Mouse (Mus musculus) heart, embryonic 10.5 days (tissue): ENCODE measurements at regions not wholly inside any gene's neighbourhood (a gene's known extent, or its start where the extent isn't known, plus 50 kb on each side); places are given as distances from the start of the nearest gene placed in this dataset.

Source experiments
- DNase-seq: peaks from one replicate; pipeline ENCODE4 v3.0.0-alpha.2; 2017; ENCODE audit warnings: low spot score
- H3K27ac ChIP-seq: fragments of 300-500 bp; sonication (generic); 2 replicates; pipeline ENCODE4 v1.5.1; 2016; ENCODE audit warnings: mild to moderate bottlenecking
- H3K27me3 ChIP-seq: fragments of 300-500 bp; sonication (generic); 2 replicates; pipeline ENCODE4 v1.6.1; 2016; ENCODE audit warnings: mild to moderate bottlenecking; ENCODE audit not compliant: poor library complexity, insufficient read depth, severe bottlenecking
- H3K36me3 ChIP-seq: fragments of 300-500 bp; sonication (generic); 2 replicates; pipeline ENCODE4 v1.6.1; 2016; ENCODE audit warnings: mild to moderate bottlenecking, moderate library complexity
- H3K4me1 ChIP-seq: fragments of 300-500 bp; sonication (generic); 2 replicates; pipeline ENCODE4 v1.6.1; 2016; ENCODE audit warnings: mild to moderate bottlenecking
- H3K4me3 ChIP-seq: fragments of 300-500 bp; sonication (generic); 2 replicates; pipeline ENCODE4 v1.5.1; 2016; ENCODE audit warnings: mild to moderate bottlenecking, moderate library complexity
- H3K9me3 ChIP-seq: fragments of 300-500 bp; sonication (generic); 2 replicates; pipeline ENCODE4 v1.6.1; 2016; ENCODE audit warnings: mild to moderate bottlenecking, moderate library complexity
- WGBS: fragments of 180-500 bp; shearing (Covaris S2); methylation state at CpG from one replicate; pipeline ENCODE4 v1.1.7; 2016; 5-methylcytosine and 5-hydroxymethylcytosine counted together

- no peak overlapping the region for H3K27ac ChIP-seq
- H3K27me3 ChIP-seq, result no peaks in the 10 kb centered on the region
- peaks cover 16% of the 10 kb centered on the region for H3K4me1 ChIP-seq
- 52% methylated on average over 3 of the region's 3 CpGs for WGBS
- H3K36me3 ChIP-seq, result no peaks in the 10 kb centered on the region
- H3K9me3 ChIP-seq, result no peaks in the 10 kb centered on the region
- no peak for DNase-seq
- no peak overlapping the region for H3K4me3 ChIP-seq
Observed at GRCm38 (mm10) chr12:25242369-25242768, 145.4 kb upstream of the Id2 start.

GRCm38 (mm10) chr12:25241675-25242074, 144.7 kb upstream of the Id2 start:
- Histone ChIP-seq H3K27ac (no peak overlapping the region), H3K4me1 (peaks cover 16% of the 10 kb centered on the region), H3K27me3 (no peaks in the 10 kb centered on the region), H3K36me3 (no peaks in the 10 kb centered on the region), H3K9me3 (no peaks in the 10 kb centered on the region), H3K4me3 (no peak overlapping the region)
- DNase-seq, result no peak
- WGBS, result 85% methylated on average over 3 of the region's 3 CpGs

GRCm38 (mm10) chr12:25240796-25241195, 143.9 kb upstream of the Id2 start:
- Histone ChIP-seq H3K27me3 (no peaks in the 10 kb centered on the region), H3K4me3 (no peak overlapping the region), H3K4me1 (peaks cover 13% of the 10 kb centered on the region), H3K9me3 (no peaks in the 10 kb centered on the region), H3K27ac (no peak overlapping the region), H3K36me3 (no peaks in the 10 kb centered on the region)
- WGBS, result 71% methylated on average over 3 of the region's 3 CpGs
- no peak for DNase-seq

GRCm38 (mm10) chr12:25240142-25240541, 143.2 kb upstream of the Id2 start:
- no peak overlapping the region for H3K4me3 ChIP-seq
- no peaks in the 10 kb centered on the region for H3K36me3 ChIP-seq
- H3K9me3 ChIP-seq, result no peaks in the 10 kb centered on the region
- H3K27me3 ChIP-seq, result no peaks in the 10 kb centered on the region
- DNase-seq, result no peak
- WGBS, result 34% methylated on average over 12 of the region's 12 CpGs
- H3K4me1 ChIP-seq, result peaks cover 9% of the 10 kb centered on the region
- H3K27ac ChIP-seq, result peak overlapping the region; percentile 75

GRCm38 (mm10) chr12:25235071-25235470, 138.1 kb upstream of the Id2 start:
- Histone ChIP-seq H3K27ac (no peak overlapping the region), H3K9me3 (no peaks in the 10 kb centered on the region), H3K27me3 (no peaks in the 10 kb centered on the region), H3K4me3 (no peak overlapping the region), H3K36me3 (no peaks in the 10 kb centered on the region), H3K4me1 (peaks cover 25% of the 10 kb centered on the region)
- WGBS, result 38% methylated on average over 8 of the region's 8 CpGs
- no peak for DNase-seq

- Histone ChIP-seq H3K27me3 (no peaks in the 10 kb centered on the region), H3K9me3 (no peaks in the 10 kb centered on the region), H3K36me3 (no peaks in the 10 kb centered on the region), H3K4me3 (no peak overlapping the region), H3K27ac (no peak overlapping the region), H3K4me1 (peaks cover 20% of the 10 kb centered on the region)
- no peak for DNase-seq
- 66% methylated on average over 3 of the region's 3 CpGs for WGBS
Observed at GRCm38 (mm10) chr12:25234636-25235035, 137.7 kb upstream of the Id2 start.

GRCm38 (mm10) chr12:25233027-25233535, 136.1 kb upstream of the Id2 start:
- no peaks in the 10 kb centered on the region for H3K9me3 ChIP-seq
- no peaks in the 10 kb centered on the region for H3K27me3 ChIP-seq
- H3K4me3 ChIP-seq, result no peak overlapping the region
- H3K27ac ChIP-seq, result peak overlapping the region; percentile 53
- no peaks in the 10 kb centered on the region for H3K36me3 ChIP-seq
- DNase-seq, result no peak
- peaks cover 20% of the 10 kb centered on the region for H3K4me1 ChIP-seq
- 44% methylated on average over 4 of the region's 4 CpGs for WGBS

GRCm38 (mm10) chr12:25232358-25233026, 135.6 kb upstream of the Id2 start:
- Histone ChIP-seq H3K27me3 (no peaks in the 10 kb centered on the region), H3K4me1 (peaks cover 20% of the 10 kb centered on the region), H3K36me3 (no peaks in the 10 kb centered on the region), H3K4me3 (no peak overlapping the region), H3K27ac (peak overlapping the region; percentile 53), H3K9me3 (no peaks in the 10 kb centered on the region)
- WGBS, result 67% methylated on average over 5 of the region's 5 CpGs
- no peak for DNase-seq

- no peak overlapping the region for H3K4me3 ChIP-seq
- H3K27ac ChIP-seq, result no peak overlapping the region
- no peaks in the 10 kb centered on the region for H3K9me3 ChIP-seq
- no peak for DNase-seq
- 0 out of 2 replicates have a peak, but pooled peaks cover 3% of the 10 kb centered on the region for H3K27me3 ChIP-seq
- H3K4me1 ChIP-seq, result peaks cover 20% of the 10 kb centered on the region
- H3K36me3 ChIP-seq, result no peaks in the 10 kb centered on the region
- 69% methylated on average over 2 of the region's 2 CpGs for WGBS
Observed at GRCm38 (mm10) chr12:25228708-25229107, 131.8 kb upstream of the Id2 start.

GRCm38 (mm10) chr12:25227736-25228135, 130.8 kb upstream of the Id2 start:
- Histone ChIP-seq H3K27me3 (0 out of 2 replicates have a peak, but pooled peaks cover 3% of the 10 kb centered on the region), H3K9me3 (no peaks in the 10 kb centered on the region), H3K36me3 (no peaks in the 10 kb centered on the region), H3K4me3 (no peak overlapping the region), H3K27ac (no peak overlapping the region), H3K4me1 (peaks cover 13% of the 10 kb centered on the region)
- 90% methylated on average over 4 of the region's 4 CpGs for WGBS
- DNase-seq, result no peak

GRCm38 (mm10) chr12:25224644-25225043, 127.7 kb upstream of the Id2 start:
- 83% methylated on average over 4 of the region's 4 CpGs for WGBS
- no peak for DNase-seq
- Histone ChIP-seq H3K4me1 (peaks cover 15% of the 10 kb centered on the region), H3K4me3 (no peak overlapping the region), H3K9me3 (no peaks in the 10 kb centered on the region), H3K27me3 (0 out of 2 replicates have a peak, but pooled peaks cover 3% of the 10 kb centered on the region), H3K27ac (no peak overlapping the region), H3K36me3 (no peaks in the 10 kb centered on the region)

GRCm38 (mm10) chr12:25224201-25224600, 127.3 kb upstream of the Id2 start:
- 89% methylated on average over 2 of the region's 2 CpGs for WGBS
- H3K9me3 ChIP-seq, result no peaks in the 10 kb centered on the region
- H3K36me3 ChIP-seq, result no peaks in the 10 kb centered on the region
- no peak overlapping the region for H3K4me3 ChIP-seq
- H3K27ac ChIP-seq, result no peak overlapping the region
- DNase-seq, result no peak
- 0 out of 2 replicates have a peak, but pooled peaks cover 3% of the 10 kb centered on the region for H3K27me3 ChIP-seq
- H3K4me1 ChIP-seq, result peaks cover 19% of the 10 kb centered on the region

GRCm38 (mm10) chr12:25223539-25223938, 126.6 kb upstream of the Id2 start:
- no peak overlapping the region for H3K27ac ChIP-seq
- H3K27me3 ChIP-seq, result peaks cover 4% of the 10 kb centered on the region; the same call in 1 of the 2 replicates
- no peaks in the 10 kb centered on the region for H3K9me3 ChIP-seq
- no peak overlapping the region for H3K4me3 ChIP-seq
- DNase-seq, result no peak
- WGBS, result 83% methylated on average over 4 of the region's 4 CpGs
- H3K4me1 ChIP-seq, result peaks cover 24% of the 10 kb centered on the region
- no peaks in the 10 kb centered on the region for H3K36me3 ChIP-seq

- Histone ChIP-seq H3K4me3 (no peak overlapping the region), H3K27me3 (peaks cover 13% of the 10 kb centered on the region; the same call in 1 of the 2 replicates), H3K36me3 (no peaks in the 10 kb centered on the region), H3K9me3 (no peaks in the 10 kb centered on the region), H3K4me1 (peaks cover 47% of the 10 kb centered on the region), H3K27ac (peak overlapping the region; percentile 30)
- WGBS, result 29% methylated on average over 4 of the region's 4 CpGs
- no peak for DNase-seq
Observed at GRCm38 (mm10) chr12:25220780-25221106, 123.8 kb upstream of the Id2 start.
